Mouse (Mus musculus): ENCODE data around the gene Cnr1. TPM values are rescaled to one million over a fixed set of nuclear protein-coding genes. Genes with fewer than 3 reads are reported as not detected.

Cnr1 gene
- total RNA-seq, 1 experiment, result 0.54 TPM

DNA sequence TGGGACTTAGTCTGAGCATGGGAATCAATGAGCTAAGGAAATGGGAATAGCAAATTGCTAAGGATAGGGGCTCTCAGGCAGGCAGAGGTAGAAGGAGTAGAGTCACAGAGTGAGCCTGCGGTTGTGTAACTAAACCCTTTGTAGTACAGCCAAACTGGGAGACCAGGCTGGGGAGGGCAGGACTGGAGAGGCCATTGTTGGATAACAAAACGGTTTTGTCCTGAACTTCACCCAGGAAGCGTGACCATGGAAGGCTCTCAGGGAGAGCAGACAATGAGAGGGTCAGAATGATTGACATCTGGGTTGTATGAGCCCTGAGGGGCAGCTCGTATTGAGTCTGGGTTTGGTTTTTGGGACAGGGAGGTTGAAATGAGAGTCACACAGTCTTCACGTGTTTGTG lies 17.2 kb downstream of the Cnr1 start:
- Histone ChIP-seq H3K4me1 (ENCODE audit: control insufficient read depth in 2 of 2, insufficient read depth in 2 of 2, low read length in 2 of 2, poor library complexity in 1 of 2) (no peaks in the 10 kb centered on the region), H3K4me3 (ENCODE audit: insufficient read depth in 1 of 2, low read depth in 1 of 2, low read length in 2 of 2, poor library complexity in 1 of 2, severe bottlenecking in 1 of 2) (no peak overlapping the region), H3K36me3 (ENCODE audit: control insufficient read depth, insufficient read depth, low read length, poor library complexity, severe bottlenecking) (no peaks in the 10 kb centered on the region), H3K9me3 (ENCODE audit: control insufficient read depth, insufficient read depth, low read depth, low read length) (no peaks in the 10 kb centered on the region), H3K27ac (ENCODE audit: insufficient read depth, low read depth, low read length, poor library complexity, severe bottlenecking) (no peak overlapping the region), H3K9ac (ENCODE audit: insufficient read depth, low read depth, low read length, poor library complexity, severe bottlenecking) (no peak overlapping the region)
- in situ Hi-C loops (cut with MboI; ENCODE audit: low sequenced_read_pairs in 2 of 2, unreplicated experiment in 2 of 2), result no loop called here
- no peak for DNase-seq (ENCODE audit: low read depth, low spot score)
- TF ChIP-seq ZC3H11A (IDR thresholded peaks at IDR 0.05; ENCODE audit: borderline replicate concordance, low read depth, low read length) (no peak), CHD2 (IDR thresholded peaks at IDR 0.05; ENCODE audit: low read depth, low read length) (no peak), MAFK (IDR thresholded peaks at IDR 0.05; ENCODE audit: insufficient read depth, low read depth, low read length) (no peak), HCFC1 (IDR thresholded peaks at IDR 0.05; ENCODE audit: borderline replicate concordance, insufficient read depth, low read length) (no peak), ZNF384 (IDR thresholded peaks at IDR 0.05; ENCODE audit: low read depth, low read length) (no peak)

DNA sequence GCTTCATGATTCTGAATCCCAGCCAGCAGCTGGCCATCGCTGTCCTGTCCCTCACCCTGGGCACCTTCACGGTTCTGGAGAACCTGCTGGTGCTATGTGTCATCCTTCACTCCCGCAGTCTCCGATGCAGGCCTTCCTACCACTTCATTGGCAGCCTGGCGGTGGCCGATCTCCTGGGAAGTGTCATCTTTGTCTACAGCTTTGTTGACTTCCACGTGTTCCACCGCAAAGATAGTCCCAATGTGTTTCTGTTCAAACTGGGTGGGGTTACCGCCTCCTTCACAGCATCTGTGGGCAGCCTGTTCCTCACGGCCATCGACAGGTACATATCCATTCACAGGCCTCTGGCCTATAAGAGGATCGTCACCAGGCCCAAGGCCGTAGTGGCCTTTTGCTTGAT lies 19.5 kb downstream of the Cnr1 start:
- H3K9ac ChIP-seq (ENCODE audit: insufficient read depth, low read depth, low read length, poor library complexity, severe bottlenecking), result no peak overlapping the region
- DNase-seq (ENCODE audit: low read depth, low spot score), result no peak
- in situ Hi-C loops (cut with MboI; ENCODE audit: low sequenced_read_pairs in 2 of 2, unreplicated experiment in 2 of 2), result no loop called here

DNA sequence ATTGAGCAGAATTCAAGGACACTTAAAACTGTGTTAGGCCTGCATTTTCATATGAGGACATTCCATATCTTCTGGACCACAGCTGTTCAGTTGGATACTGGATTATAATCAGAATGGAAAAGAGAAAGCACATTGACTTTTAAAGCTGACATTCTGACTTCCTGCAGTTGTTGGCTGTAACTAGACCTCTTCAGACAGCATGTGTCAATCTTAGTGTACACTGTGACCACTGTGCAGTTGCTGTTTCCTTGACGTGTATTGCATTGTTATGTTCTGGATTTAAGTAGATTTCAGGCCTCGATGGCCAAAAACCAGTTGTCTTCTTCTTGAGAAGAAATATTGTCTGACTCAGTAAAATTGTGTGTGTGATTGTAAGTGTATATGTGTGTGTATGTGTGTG lies 21.3 kb downstream of the Cnr1 start:
- no peak for DNase-seq (ENCODE audit: low read depth, low spot score)
- H3K4me3 ChIP-seq (ENCODE audit: insufficient read depth in 1 of 2, low read depth in 1 of 2, low read length in 2 of 2, poor library complexity in 1 of 2, severe bottlenecking in 1 of 2), result no peak overlapping the region
- in situ Hi-C loops (cut with MboI; ENCODE audit: low sequenced_read_pairs in 2 of 2, unreplicated experiment in 2 of 2), result no loop called here
- no peaks in the 10 kb centered on the region for H3K4me1 ChIP-seq (ENCODE audit: control insufficient read depth in 2 of 2, insufficient read depth in 2 of 2, low read length in 2 of 2, poor library complexity in 1 of 2)
- H3K36me3 ChIP-seq (ENCODE audit: control insufficient read depth, insufficient read depth, low read length, poor library complexity, severe bottlenecking), result no peaks in the 10 kb centered on the region
- no peaks in the 10 kb centered on the region for H3K9me3 ChIP-seq (ENCODE audit: control insufficient read depth, insufficient read depth, low read depth, low read length)
- H3K9ac ChIP-seq (ENCODE audit: insufficient read depth, low read depth, low read length, poor library complexity, severe bottlenecking), result no peak overlapping the region
- H3K27ac ChIP-seq (ENCODE audit: insufficient read depth, low read depth, low read length, poor library complexity, severe bottlenecking), result no peak overlapping the region
- no peak for TF ChIP-seq ZNF384 (IDR thresholded peaks at IDR 0.05; ENCODE audit: low read depth, low read length)
- TF ChIP-seq MAFK (IDR thresholded peaks at IDR 0.05; ENCODE audit: insufficient read depth, low read depth, low read length), result no peak
- TF ChIP-seq CHD2 (IDR thresholded peaks at IDR 0.05; ENCODE audit: low read depth, low read length), result no peak
- TF ChIP-seq ZC3H11A (IDR thresholded peaks at IDR 0.05; ENCODE audit: borderline replicate concordance, low read depth, low read length), result no peak

More for the DNA sequence above, 19.5 kb downstream of the Cnr1 start:
- Histone ChIP-seq H3K4me1 (ENCODE audit: control insufficient read depth in 2 of 2, insufficient read depth in 2 of 2, low read length in 2 of 2, poor library complexity in 1 of 2) (no peaks in the 10 kb centered on the region), H3K36me3 (ENCODE audit: control insufficient read depth, insufficient read depth, low read length, poor library complexity, severe bottlenecking) (no peaks in the 10 kb centered on the region), H3K4me3 (ENCODE audit: insufficient read depth in 1 of 2, low read depth in 1 of 2, low read length in 2 of 2, poor library complexity in 1 of 2, severe bottlenecking in 1 of 2) (no peak overlapping the region), H3K27ac (ENCODE audit: insufficient read depth, low read depth, low read length, poor library complexity, severe bottlenecking) (no peak overlapping the region), H3K9me3 (ENCODE audit: control insufficient read depth, insufficient read depth, low read depth, low read length) (no peaks in the 10 kb centered on the region)
- TF ChIP-seq MAFK (IDR thresholded peaks at IDR 0.05; ENCODE audit: insufficient read depth, low read depth, low read length) (no peak), ZNF384 (IDR thresholded peaks at IDR 0.05; ENCODE audit: low read depth, low read length) (no peak), ZC3H11A (IDR thresholded peaks at IDR 0.05; ENCODE audit: borderline replicate concordance, low read depth, low read length) (no peak), HCFC1 (IDR thresholded peaks at IDR 0.05; ENCODE audit: borderline replicate concordance, insufficient read depth, low read length) (no peak), CHD2 (IDR thresholded peaks at IDR 0.05; ENCODE audit: low read depth, low read length) (no peak)

DNA sequence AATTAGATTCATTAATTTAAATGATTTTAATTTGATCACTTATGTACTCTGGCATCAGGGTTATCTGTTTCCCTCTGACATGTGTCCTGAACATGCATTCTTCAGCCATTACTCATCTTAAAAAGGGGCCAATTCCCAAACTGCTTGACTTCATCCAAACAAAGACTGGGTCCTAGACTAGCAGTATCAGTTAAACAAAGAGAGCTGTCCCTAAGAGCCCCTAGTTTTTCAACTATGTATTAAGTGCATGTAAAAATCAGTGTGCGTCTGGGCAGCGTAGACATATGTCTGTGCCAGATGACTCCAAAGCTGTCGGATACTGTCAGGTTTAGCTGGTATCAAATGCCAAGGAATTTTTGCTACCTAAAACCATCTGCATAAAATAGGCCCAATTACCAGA lies 23.2 kb downstream of the Cnr1 start:
- H3K27ac ChIP-seq (ENCODE audit: insufficient read depth, low read depth, low read length, poor library complexity, severe bottlenecking), result no peak overlapping the region
- H3K36me3 ChIP-seq (ENCODE audit: control insufficient read depth, insufficient read depth, low read length, poor library complexity, severe bottlenecking), result no peaks in the 10 kb centered on the region
- no peak for TF ChIP-seq CHD2 (IDR thresholded peaks at IDR 0.05; ENCODE audit: low read depth, low read length)
- TF ChIP-seq HCFC1 (IDR thresholded peaks at IDR 0.05; ENCODE audit: borderline replicate concordance, insufficient read depth, low read length), result no peak
- TF ChIP-seq ZC3H11A (IDR thresholded peaks at IDR 0.05; ENCODE audit: borderline replicate concordance, low read depth, low read length), result no peak
- TF ChIP-seq MAFK (IDR thresholded peaks at IDR 0.05; ENCODE audit: insufficient read depth, low read depth, low read length), result no peak
- no peak for TF ChIP-seq ZNF384 (IDR thresholded peaks at IDR 0.05; ENCODE audit: low read depth, low read length)
- no peaks in the 10 kb centered on the region for H3K9me3 ChIP-seq (ENCODE audit: control insufficient read depth, insufficient read depth, low read depth, low read length)
- H3K9ac ChIP-seq (ENCODE audit: insufficient read depth, low read depth, low read length, poor library complexity, severe bottlenecking), result no peak overlapping the region
- in situ Hi-C loops (cut with MboI; ENCODE audit: low sequenced_read_pairs in 2 of 2, unreplicated experiment in 2 of 2), result no loop called here
- no peak for DNase-seq (ENCODE audit: low read depth, low spot score)
- no peak overlapping the region for H3K4me3 ChIP-seq (ENCODE audit: insufficient read depth in 1 of 2, low read depth in 1 of 2, low read length in 2 of 2, poor library complexity in 1 of 2, severe bottlenecking in 1 of 2)
- no peaks in the 10 kb centered on the region for H3K4me1 ChIP-seq (ENCODE audit: control insufficient read depth in 2 of 2, insufficient read depth in 2 of 2, low read length in 2 of 2, poor library complexity in 1 of 2)

DNA sequence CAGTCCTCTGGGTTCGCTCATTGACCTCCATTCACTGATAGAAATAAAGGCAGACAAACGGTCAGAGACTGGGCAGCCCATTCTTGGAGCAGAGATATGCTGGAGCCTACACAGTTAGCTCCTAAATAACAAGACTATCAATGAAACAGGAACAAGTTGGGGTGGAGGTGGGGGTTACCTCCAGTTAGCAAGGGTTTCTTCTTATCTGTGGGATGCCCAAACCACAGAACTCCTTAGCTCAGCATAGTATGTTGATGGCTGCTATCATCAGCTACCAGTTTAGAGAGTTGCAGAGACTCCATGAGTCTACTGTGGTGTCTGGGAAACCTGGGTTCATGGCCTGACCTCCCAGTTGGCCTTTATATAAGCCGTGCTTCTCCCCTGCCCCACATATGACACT lies 33.0 kb downstream of the Cnr1 start:
- no peak overlapping the region for H3K9ac ChIP-seq (ENCODE audit: insufficient read depth, low read depth, low read length, poor library complexity, severe bottlenecking)
- no peak for DNase-seq (ENCODE audit: low read depth, low spot score)
- in situ Hi-C loops (cut with MboI; ENCODE audit: low sequenced_read_pairs in 2 of 2, unreplicated experiment in 2 of 2), result no loop called here
- H3K27ac ChIP-seq (ENCODE audit: insufficient read depth, low read depth, low read length, poor library complexity, severe bottlenecking), result no peak overlapping the region
- TF ChIP-seq HCFC1 (IDR thresholded peaks at IDR 0.05; ENCODE audit: borderline replicate concordance, insufficient read depth, low read length), result no peak
- no peak for TF ChIP-seq ZC3H11A (IDR thresholded peaks at IDR 0.05; ENCODE audit: borderline replicate concordance, low read depth, low read length)
- no peak for TF ChIP-seq CHD2 (IDR thresholded peaks at IDR 0.05; ENCODE audit: low read depth, low read length)
- TF ChIP-seq ZNF384 (IDR thresholded peaks at IDR 0.05; ENCODE audit: low read depth, low read length), result no peak
- TF ChIP-seq MAFK (IDR thresholded peaks at IDR 0.05; ENCODE audit: insufficient read depth, low read depth, low read length), result no peak
- H3K4me3 ChIP-seq (ENCODE audit: insufficient read depth in 1 of 2, low read depth in 1 of 2, low read length in 2 of 2, poor library complexity in 1 of 2, severe bottlenecking in 1 of 2), result no peak overlapping the region
- H3K4me1 ChIP-seq (ENCODE audit: control insufficient read depth in 2 of 2, insufficient read depth in 2 of 2, low read length in 2 of 2, poor library complexity in 1 of 2), result no peaks in the 10 kb centered on the region
- H3K9me3 ChIP-seq (ENCODE audit: control insufficient read depth, insufficient read depth, low read depth, low read length), result no peaks in the 10 kb centered on the region
- H3K36me3 ChIP-seq (ENCODE audit: control insufficient read depth, insufficient read depth, low read length, poor library complexity, severe bottlenecking), result no peaks in the 10 kb centered on the region
